Mouse (Mus musculus) olfactory bulb, adult 2 months (tissue): ENCODE data around the gene St3gal5.

Experiments
- CTCF ChIP-seq: fragments of 200-500 bp; IDR thresholded peaks from 2 replicates; pipeline ENCODE4 v1.5.1; 2012; ENCODE audit warnings: low read depth, mild to moderate bottlenecking, low read length, moderate library complexity; ENCODE audit not compliant: insufficient read depth
- POLR2A ChIP-seq: fragments of 200-500 bp; IDR thresholded peaks from 2 replicates; pipeline ENCODE4 v1.6.1; 2012; ENCODE audit warnings: mild to moderate bottlenecking, low read depth, low read length, moderate library complexity; ENCODE audit not compliant: insufficient read depth

DNA sequence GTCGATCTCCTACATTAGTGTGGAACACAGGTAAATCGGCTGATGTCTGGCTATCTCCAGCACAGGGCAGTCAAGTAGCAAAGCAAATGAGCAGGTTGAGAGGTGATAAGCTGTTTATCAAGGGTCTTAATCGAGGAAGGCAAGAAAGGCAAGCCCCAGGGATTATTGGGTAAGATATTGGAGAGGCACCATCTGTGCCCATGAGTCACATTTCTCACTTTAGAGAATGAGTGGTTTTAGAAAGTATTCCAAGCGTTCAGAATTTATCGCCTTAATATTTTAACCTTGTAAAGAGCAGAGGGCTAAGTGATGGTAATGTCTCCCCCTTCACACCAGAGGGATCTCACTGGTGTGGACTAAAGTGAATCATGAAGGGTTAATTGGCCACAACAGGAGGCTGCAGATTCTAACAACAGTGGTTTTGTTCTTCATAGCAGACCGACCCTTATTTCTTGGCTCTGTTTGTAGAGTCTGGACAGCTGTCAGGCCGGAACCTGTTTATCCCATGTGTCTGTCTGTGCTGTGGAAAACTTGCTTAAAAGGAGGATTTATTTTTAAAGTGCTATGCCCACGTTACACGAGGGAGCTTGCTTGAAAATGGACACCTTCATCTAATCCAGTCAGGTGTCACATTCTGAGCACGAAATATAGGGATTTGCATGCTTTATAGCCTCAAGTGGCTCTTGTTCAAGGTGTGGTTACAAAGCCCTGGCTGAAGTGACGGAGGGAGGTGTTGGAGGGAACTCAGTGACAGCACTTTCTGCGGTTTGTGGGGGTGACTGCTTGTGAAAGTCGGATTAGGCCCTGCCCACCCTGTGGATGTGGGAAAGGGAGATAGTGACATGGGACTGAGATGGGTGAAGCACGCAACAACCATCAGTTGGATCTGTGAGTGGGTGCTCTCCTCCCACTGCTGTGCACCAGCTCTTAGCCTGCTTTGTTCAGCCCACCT is 11.8 kb downstream of the St3gal5 start:
- TF ChIP-seq POLR2A (no peak), CTCF (no peak)
